Mouse (Mus musculus) spleen, postnatal 10 days (tissue): ENCODE results near the gene Edem2.
A peak's percentile ranks its signal among the peaks of the same experiment; 100 is the strongest.
"Not testable (repeated sequence)": the region's sequence is repeated elsewhere in the genome, so short reads cannot be mapped to it uniquely, and the experiment has no call there.

Experiments used
- DNase-seq, 2 experiments: peaks; one replicate each; pipeline ENCODE4 v3.0.0; 2021 to 2022; ENCODE audit warnings: low spot score in 2 of 2

The Edem2 gene

DNA sequence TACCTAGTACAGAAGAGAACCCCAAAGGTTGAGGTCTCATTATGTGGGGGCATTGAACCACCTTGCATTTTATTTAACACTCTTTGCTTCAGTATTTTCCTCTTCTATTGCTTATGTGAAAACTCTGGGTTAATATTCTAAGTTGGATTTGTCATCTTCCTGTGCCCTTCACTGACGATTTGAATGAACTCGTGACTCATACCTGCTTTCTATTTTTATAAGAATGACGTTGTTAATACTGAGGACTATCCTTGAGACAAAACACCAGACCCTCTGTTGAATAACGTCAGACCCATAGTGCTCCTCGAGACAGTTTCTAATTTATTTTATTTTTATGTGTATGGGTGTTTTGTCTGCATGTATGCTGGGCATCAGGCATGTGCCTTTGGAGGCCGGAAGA is 7.7 kb upstream of the Edem2 start:
- no peak for DNase-seq

DNA sequence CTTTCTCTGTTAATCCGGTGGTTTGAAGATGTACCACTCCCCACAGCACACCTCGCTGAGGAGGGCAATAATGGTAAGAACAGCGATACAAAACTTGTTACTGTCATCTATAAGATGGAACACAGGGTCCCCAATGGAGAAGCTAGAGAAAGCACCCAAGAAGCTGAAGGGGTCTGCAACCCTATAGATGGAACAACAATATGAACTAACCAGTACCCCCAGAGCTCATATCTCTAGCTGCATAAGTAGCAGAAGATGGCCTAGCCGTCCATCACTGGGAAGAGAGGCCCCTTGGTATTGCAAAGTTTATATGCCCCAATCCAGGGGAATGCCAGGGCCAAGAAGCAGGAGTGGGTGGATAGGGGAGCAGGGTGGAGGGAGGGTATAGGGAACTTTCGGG is 6.5 kb upstream of the Edem2 start, which contains the start of gene Gm17581:
TSS of gene Gm17581 (minus strand) at position 101 of the 400 bp plus-strand sequence.
- not testable (repeated sequence) for DNase-seq

DNA sequence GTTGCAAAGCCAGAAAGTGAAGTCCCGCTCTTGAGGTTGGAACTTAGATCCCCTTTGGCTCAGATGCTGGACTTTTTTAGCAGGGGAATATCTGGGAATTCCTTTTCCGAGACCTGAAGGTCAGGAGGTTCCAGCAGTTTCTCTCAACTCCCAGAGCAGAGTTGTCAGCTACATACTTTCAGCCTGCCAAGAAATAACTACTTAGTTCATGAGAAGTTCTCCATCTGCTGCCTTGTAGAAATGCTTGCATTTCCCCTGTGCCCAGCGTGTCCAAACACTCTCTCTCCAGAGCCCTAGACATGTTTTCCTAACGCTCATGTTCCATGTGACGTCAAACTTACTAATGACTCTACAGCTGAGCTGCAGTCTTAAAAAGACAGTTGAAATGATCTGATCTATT is 5.8 kb upstream of the Edem2 start:
- DNase-seq: no peak

DNA sequence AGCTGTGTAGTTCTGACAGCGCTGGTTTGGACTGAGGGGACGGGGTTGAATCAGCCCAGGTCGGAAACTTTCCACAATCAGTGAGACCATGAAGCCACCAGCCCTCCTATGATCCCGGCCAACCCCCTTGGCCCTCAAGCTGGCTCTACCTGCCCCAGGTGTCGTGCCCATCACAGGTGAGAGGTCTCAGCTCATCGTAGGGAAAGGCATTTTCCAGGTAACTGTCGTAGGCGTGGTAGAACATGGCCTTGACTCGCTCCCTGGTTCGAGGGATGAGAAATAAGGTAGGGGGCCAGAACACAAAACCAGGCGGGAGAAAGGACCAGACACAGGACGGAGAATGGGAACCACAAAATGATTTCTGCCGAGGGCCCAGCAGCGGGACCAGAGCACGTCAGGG is 533 bp downstream of the Edem2 start:
- DNase-seq: no peak

DNA sequence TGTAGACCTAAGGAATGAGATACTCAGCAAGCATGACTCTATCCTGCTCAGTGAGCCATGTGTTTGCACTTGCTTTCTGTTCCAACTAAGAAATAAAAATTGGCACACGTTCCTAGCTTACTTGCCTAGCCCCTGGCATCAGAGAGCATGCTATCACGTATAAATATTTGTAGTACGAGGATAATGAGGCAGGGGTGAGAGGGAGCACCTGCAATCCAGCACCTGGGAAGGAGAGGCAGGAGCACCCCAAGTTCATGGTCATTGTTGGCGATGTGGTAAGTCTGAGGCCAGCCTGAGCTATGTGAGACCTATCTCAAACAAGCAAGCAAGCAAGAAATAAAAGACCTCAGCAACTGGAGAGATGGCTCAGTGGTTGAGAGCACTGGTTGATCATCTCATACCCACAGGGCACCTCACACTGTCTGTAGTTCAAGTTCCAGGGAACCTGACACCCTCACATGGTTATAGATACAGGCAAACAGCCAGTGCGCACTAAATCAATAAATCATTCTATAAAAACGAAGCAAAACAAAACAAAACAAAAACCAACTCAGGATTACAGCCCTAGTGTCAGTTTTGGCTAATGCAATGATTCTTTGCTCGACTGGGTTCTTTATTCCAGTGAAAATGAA is 1.4 kb downstream of the Edem2 start:
- DNase-seq: no peak

DNA sequence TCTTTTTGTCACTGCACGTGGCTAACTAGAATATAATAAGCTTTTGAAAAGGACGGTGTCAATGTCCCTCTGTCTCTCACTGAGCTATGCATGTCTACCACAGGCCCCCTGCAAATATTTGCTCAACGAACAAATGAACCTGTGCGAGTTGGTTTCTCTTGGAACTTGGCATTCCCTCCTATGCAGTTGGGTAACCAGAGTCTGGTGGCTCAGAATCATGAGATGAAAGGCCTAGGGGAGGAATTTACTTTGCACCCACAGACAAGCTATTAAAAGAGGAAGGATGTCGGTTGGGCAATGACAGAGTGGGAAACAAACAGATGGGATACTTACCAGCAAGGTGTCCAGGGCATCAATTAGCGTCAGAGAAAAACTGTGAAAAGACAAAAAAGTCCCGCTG is 3.0 kb downstream of the Edem2 start:
- DNase-seq: no peak

DNA sequence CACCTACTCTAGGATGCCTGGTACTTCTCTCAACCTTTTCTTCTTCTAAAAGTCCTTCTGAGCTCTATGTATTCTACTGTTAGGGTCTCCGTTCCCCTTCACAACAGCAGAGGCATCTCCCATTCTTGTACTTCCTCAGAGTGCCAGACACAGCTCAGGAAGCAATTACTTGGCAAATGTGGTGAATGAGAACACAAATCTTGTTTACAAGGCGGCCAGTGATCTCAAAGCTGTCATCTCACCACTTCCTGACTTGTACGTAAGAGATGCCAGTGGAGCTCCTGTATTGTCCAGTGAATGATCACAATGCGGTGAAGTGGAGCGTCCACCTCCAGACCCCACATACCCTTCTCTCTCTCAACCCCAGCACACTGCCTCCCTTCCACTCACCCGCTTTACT is 4.7 kb downstream of the Edem2 start:
- DNase-seq: no peak

DNA sequence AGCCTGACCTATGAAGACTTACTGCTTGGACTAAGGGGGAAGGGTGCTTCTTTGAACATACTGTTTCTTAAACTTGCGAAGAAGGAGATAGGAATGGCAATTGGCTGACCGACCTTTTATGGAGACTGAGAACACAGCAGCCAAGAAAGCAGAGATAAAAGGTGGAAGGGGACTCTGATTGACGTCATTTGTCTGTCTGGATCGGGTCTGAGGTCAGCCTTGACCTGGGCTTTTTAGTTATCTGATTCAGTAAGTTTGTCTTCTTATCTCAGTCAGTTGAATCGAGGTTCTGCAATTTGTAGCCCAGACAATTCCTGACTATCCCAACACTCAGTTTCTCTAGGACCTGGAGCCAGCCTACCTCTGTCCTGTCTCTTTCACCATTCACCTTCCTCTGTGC is 5.2 kb downstream of the Edem2 start:
- DNase-seq: no peak

DNA sequence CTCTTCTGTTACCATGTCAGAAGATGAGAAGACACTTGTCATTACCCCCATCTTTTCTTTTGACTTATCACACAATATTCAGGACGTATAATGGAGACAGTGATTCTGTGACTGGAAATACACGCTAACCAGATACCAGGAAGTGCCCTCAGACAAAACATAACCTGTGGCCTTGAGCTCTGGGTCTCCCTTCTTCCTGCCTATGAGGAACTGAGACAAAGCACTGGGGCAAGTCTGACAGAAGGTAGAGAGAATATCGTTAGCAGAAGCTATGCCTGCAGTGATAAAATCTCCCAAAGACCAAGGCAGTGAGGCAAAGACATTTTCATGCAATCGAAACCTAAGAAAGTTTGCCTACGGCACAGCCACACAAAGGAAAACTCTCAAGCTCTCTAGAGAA is 8.7 kb downstream of the Edem2 start:
- DNase-seq: no peak

DNA sequence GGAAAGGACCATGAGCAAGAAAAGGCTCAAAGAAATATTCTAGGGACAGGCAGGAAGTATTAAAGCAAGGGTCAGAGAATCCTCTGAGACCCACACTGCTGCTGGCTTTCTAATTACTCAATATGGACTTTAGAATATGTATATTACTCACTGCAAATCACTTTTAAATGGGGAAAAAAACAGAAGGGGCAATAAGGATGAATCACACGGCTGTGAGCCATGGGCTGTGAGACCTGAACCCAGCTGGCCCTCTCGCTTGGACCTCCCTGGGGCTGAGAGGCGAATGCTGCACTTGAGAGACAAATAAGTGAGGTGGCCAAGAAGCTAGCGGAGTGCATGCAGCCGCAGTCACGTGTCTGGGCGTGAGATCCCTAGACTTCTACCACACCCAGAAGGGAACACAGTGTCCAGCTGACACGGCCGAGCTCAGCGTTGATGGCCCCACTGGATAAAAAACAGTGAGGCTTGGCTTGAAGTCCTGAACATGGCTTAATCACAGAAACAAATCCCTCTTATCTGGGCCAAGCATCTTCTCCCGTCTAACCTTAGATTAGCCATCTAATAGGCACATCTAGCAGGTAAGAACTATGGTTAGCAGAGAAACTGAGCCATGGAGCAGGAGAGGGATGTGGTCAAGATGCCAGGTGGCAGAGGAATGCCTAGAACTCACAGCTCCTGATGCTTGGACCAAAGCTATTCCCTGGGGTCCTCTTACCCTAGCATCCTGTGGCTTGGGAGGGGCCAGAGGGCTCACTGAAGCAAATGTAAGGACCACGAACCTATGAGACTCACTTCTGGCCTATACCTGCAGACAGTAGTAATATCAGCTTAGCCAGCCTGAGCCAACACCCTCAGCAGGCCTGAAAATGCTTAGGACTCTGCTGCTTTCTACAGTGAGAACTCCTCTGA is 11.9 kb downstream of the Edem2 start:
- DNase-seq: no peak

DNA sequence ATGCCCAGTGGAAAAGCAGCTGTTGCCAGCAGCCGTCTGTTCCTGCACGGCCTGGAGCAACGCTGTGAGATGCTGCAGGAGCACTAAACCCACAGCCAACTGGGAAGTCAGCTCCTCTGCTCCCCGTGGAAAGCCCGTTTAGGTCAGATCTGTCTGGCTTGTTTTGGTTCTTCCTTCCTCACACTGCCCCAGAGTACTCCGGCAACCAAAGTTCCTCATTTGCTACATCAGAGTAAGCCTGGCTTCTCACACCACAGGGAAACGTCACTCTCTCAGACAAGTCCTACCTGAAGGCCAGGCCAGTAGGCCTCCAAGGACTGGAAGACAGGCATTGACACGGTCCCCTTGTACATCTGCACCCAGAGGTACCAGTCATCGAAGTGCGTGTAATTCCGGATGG is 18.7 kb downstream of the Edem2 start:
- no peak for DNase-seq

DNA sequence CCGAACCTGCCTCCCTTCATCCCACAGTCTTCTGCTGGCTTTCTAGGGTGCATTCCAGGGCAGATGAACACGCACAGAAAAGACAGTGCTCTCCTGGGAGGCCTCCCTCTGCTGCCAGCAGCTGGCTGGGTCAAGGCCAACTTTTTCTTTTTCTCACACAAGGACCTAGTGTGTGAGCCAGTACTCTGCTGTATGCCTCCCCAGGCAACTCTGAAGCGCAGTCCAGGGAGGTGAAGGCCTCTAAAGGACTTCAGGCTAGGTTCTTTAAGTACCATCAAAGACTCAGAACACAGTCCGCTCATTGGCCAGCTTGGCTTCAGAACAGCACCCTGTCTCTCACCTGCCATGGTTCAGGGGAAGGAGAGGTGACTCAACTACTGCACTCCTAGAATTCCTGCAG is 22.0 kb downstream of the Edem2 start:
- DNase-seq: no peak

DNA sequence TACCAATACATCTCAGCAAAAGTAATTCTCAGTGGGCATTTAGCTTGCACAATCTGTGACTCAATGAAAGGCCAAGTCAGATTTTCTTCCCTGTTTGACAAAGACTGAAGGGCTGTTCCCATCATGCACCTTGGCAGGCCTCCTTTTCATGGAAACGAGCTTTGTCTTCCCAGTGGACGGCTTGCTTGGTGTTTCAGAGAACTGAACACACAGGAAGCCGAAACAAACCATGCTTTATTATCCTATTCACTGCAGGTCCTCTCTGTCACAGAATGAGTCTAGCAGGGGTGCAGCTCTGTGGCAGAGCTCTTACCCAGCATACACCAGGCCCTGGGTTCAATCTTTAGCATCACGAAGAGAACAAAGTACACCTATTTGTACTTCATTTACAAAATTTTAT is 25.6 kb downstream of the Edem2 start:
- no peak for DNase-seq

DNA sequence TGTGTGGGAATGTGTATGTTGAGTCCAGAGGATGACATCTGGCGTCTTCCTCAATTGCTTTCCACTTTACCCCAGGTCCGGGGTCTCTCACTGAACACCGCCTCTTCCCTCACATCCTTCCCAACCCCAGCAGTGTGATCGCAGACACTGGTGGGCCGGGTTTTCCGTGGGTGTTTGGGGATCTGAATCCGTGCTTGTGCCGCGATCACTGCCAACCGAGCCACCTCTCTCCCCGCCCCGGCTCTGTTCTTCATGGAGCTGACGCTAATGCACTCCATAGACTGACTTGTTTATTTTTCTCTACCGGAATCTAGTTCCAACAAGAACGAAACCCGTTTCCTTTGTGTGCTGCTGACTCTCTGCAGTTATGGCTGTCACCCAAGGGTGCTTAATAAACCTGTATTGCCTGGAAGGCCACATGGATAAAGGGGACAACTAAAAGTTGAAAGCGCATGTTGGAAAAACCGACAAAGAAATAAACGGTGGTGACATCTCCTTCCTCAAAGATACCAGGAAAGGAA is 27.8 kb downstream of the Edem2 start:
- DNase-seq: no peak

DNA sequence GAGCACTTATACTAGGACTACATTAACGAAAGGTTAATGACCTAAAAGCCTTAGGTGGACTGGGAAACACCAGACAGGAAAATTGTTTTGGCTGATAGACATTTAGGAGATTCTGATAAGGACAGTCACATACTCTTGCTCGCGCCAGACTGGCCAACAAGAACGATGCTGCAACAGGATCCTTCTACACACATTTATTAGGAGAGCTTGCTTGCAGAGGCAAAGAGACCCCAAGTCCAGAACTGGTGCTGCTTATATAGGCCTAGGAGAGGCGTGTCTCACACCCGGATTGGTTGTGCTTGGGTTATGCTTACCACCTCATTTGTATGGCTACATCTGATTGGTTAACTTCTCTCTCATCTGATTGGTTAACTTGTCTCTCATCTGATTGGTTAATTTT is 30.8 kb downstream of the Edem2 start:
- DNase-seq: not testable (repeated sequence)

DNA sequence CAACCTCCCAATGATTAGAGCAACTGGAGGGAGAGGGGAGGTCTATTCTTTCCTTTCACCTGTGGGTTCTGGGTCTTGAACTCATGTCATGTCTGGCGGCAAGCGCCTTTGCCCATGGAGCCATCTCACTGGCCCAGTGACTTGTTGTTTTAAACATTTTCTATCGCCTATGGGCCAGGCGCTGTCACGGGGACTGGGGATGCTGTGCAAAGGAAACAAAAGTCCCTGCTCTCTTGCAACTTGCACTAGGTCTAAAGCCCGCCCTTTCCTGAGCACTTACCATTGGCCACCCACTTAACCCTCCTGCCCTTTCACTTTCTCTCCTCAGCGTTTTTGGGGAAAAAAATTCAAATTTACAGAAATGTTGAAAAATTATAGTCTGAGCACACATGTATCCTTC is 32.4 kb downstream of the Edem2 start:
- DNase-seq: no peak

DNA sequence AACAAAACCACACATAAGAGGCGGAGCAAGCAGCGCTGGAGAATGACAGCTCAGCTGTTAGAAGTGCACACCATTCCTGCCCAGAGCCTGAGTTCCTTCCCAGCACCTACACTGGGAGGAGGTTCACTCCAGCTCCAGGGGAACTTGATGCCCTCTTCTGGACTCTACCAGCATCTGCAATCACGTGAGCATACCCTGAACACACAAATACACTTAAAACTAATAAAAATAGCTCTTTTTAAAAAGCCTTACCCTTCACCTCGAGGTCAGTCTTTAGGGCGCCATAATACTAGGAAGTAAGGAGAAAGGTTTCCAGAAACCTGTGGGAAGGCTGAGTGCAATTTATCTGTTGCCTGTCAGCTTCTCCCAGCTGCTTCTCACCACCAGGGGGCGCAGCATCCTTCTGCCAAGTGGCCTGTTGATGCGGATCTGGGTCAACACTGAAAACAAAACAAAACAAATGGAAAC is 33.1 kb downstream of the Edem2 start:
- peak; percentile 83 to 93 for DNase-seq

DNA sequence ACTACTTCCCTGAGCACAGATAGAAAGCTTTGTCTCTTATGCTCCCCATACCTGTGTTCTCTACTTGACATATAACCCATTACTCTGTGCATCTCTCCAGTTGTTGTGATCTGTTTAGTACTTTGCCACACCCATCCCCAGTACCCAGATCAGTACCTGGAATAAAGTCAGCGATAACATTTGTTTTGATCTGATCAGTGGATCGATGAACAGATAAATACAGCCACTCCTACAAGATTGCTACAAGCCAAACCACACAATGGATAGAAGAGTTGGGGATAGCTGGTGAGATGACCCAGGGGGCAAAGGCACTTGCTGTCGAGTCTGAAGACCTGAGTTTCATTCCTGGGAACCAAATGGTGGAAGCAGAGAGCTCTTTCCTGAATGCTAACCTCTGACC is 34.0 kb downstream of the Edem2 start:
- DNase-seq: no peak

DNA sequence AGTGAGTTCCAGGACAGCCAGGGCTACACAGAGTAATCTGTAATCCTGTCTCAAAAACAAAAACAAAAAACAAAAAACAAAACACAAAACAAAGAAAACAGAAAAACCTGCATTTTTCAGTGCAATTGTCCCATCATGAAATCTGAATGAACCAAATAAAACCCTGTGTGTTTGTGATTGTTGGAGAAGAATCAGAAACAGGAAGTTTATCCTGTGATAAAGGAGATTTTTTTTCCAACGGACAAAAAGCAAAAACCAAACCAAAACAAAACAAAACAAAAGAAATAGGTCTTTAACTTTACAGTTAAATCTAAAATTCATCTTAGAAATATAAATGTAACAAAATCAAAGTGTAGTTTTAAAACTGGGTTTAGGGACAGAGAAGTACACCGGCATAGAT is 34.7 kb downstream of the Edem2 start:
- no peak for DNase-seq

DNA sequence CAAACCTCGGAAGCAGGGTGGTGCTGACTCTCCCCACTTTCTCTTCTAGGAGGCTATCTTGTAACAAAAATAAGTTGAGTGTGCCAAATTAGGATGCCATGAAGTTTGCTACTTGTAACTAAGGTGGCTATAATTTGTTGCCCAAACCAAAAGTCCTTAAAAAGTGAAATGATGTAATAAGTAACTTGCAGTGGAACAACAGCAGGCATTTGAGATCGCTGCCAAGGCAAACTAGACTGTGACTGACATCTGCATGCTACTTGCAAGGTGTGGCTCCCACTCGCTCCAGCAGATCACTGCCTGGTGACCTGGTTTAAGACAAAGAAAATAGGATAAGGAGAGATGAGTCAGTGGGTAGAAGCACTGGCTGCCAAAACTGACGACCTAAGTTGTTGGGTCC is 36.1 kb downstream of the Edem2 start:
- DNase-seq: no peak

DNA sequence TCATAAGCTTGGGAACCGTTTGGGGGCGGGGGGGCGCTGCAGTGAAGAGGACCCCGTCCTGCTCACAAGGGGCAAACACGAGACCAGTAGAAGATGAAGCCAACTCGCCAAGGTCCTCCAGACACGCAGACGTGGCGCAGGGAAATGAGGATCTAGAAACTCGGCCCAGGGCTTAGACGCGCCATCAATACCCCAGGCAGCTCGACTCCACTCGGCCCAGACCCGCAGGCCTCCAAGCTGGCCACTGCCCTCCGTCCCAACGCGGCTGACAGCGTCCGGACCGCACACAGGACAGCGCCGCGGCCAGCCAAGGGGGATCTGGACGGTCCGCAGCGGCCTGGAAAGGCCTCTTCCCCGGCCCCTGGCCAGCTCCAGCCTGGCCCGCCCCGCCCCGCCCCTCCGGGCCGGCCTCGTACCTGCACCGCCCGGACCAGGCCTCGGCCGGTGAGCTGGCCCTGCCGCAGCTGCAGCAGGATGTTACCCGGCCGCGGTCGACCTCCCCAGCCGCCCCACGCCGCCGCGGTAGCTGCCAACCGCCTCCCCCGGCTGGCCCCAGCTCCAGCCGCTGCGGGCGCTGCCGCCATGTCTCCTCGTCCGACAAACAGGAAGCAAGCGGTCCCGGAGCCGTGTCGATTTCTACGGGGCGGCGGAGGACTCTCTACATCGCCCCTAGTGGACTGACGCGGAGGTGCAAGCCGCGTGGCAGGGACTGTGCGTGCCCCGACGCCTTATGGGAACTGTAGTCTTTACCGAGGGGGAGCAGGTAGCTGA is 37.4 kb downstream of the Edem2 start, which contains the start of gene Trpc4ap:
TSS of gene Trpc4ap (minus strand) at position 662 of the 771 bp plus-strand sequence.
- peak; percentile 98 to 99 for DNase-seq

DNA sequence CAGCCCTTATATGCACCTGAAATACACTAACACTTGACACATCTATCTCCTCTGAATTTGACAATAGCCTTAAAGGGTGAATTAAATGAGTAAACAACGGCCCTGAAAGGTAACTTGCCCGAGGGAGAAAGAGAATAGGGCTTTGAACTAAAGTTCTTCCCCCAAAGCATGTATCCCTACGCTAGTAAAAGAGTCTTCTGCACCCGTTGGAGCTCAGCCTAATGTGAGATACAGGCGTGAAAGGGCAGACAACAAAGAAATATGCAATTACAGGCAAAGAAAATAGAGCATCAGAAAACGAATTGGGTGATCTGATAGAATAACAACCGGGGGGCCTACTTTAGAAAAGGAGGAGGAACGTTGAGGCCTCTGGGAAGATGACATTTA is 37.9 kb downstream of the Edem2 start:
- DNase-seq: no peak
